Mouse (Mus musculus) right cerebral cortex, adult 18-20 months (tissue): ENCODE measurements around the gene Cabin1.

Source experiments
- DNase-seq: peaks from one replicate; pipeline ENCODE4 v3.0.0; 2022; ENCODE audit warnings: mixed read lengths

Gene Cabin1

GRCm38 (mm10) chr10:75662575-75662974, 101.6 kb downstream of the Cabin1 start:
- DNase-seq, result no peak

- no peak for DNase-seq
These were observed 102.3 kb downstream of the Cabin1 start for GRCm38 (mm10) chr10:75661876-75662275.

GRCm38 (mm10) chr10:75661381-75661780, 102.8 kb downstream of the Cabin1 start:
- no peak for DNase-seq

GRCm38 (mm10) chr10:75657772-75658171, 106.4 kb downstream of the Cabin1 start:
- DNase-seq, result no peak

- DNase-seq, result no peak
These were observed 107.0 kb downstream of the Cabin1 start for GRCm38 (mm10) chr10:75657165-75657564.

GRCm38 (mm10) chr10:75654053-75654452, 110.1 kb downstream of the Cabin1 start:
- no peak for DNase-seq

- no peak for DNase-seq
These were observed 112.6 kb downstream of the Cabin1 start for GRCm38 (mm10) chr10:75651381-75652068.

GRCm38 (mm10) chr10:75650306-75650902, 113.7 kb downstream of the Cabin1 start:
- peak; percentile 62 for DNase-seq

- DNase-seq, result no peak
These were observed 114.6 kb downstream of the Cabin1 start for GRCm38 (mm10) chr10:75649406-75649995.

- DNase-seq, result no peak
These were observed 115.1 kb downstream of the Cabin1 start for GRCm38 (mm10) chr10:75649001-75649400.

- no peak for DNase-seq
These were observed 116.0 kb downstream of the Cabin1 start for GRCm38 (mm10) chr10:75648091-75648490.

GRCm38 (mm10) chr10:75647362-75647761, 116.8 kb downstream of the Cabin1 start:
- DNase-seq, result peak; percentile 52

GRCm38 (mm10) chr10:75646406-75646805, 117.7 kb downstream of the Cabin1 start:
- DNase-seq, result no peak

- DNase-seq, result no peak
These were observed 118.5 kb downstream of the Cabin1 start for GRCm38 (mm10) chr10:75645616-75646015.

GRCm38 (mm10) chr10:75643741-75644343, 120.3 kb downstream of the Cabin1 start, which contains the start of gene Susd2:
TSS of gene Susd2 (minus strand) at chr10:75644008.
- peak; percentile 43 for DNase-seq

GRCm38 (mm10) chr10:75642891-75643290, 121.2 kb downstream of the Cabin1 start:
- DNase-seq, result no peak

- DNase-seq, result no peak
These were observed 121.7 kb downstream of the Cabin1 start for GRCm38 (mm10) chr10:75642436-75642835.

- DNase-seq, result peak; percentile 1
These were observed 122.4 kb downstream of the Cabin1 start for GRCm38 (mm10) chr10:75641721-75642222.

GRCm38 (mm10) chr10:75637711-75638110, 126.4 kb downstream of the Cabin1 start:
- no peak for DNase-seq

GRCm38 (mm10) chr10:75636084-75636786, 127.9 kb downstream of the Cabin1 start:
- DNase-seq, result no peak

- DNase-seq, result peak; percentile 85
These were observed 128.5 kb downstream of the Cabin1 start for GRCm38 (mm10) chr10:75635693-75636055.

- no peak for DNase-seq
These were observed 129.0 kb downstream of the Cabin1 start for GRCm38 (mm10) chr10:75635019-75635692.
